Mouse (Mus musculus) lung, embryonic 15.5 days (tissue): ENCODE results near the gene Tmsb10. TPM values are rescaled to one million over a fixed set of nuclear protein-coding genes. Genes with fewer than 3 reads are reported as not detected.

ENCODE experiments used
- ATAC-seq: fragments of 200-750 bp; cut with Nextera tagmentation; 2 replicates; pipeline ENCODE4 v1.8.0; 2017; ENCODE audit warnings: moderate number of reproducible peaks, borderline replicate concordance; ENCODE audit not compliant: low FRiP score, low TSS enrichment; ENCODE audit errors: extremely low read depth
- H3K27ac ChIP-seq: fragments of 300-500 bp; sonication (generic); 2 replicates; pipeline ENCODE4 v1.5.1; 2015; ENCODE audit warnings: moderate library complexity, mild to moderate bottlenecking, inconsistent platforms
- H3K27me3 ChIP-seq: fragments of 300-500 bp; sonication (generic); 2 replicates; pipeline ENCODE4 v1.6.1; 2015; ENCODE audit warnings: inconsistent platforms
- H3K36me3 ChIP-seq: fragments of 300-500 bp; sonication (generic); 2 replicates; pipeline ENCODE4 v1.6.1; 2015; ENCODE audit warnings: inconsistent platforms
- H3K4me1 ChIP-seq: fragments of 300-500 bp; sonication (generic); 2 replicates; pipeline ENCODE4 v1.6.1; 2015; ENCODE audit warnings: inconsistent platforms
- H3K4me2 ChIP-seq: fragments of 300-500 bp; sonication (generic); 2 replicates; pipeline ENCODE4 v1.6.1; 2015; ENCODE audit warnings: inconsistent platforms, mild to moderate bottlenecking, moderate library complexity
- H3K4me3 ChIP-seq: fragments of 300-500 bp; sonication (generic); 2 replicates; pipeline ENCODE4 v1.5.1; 2015; ENCODE audit warnings: mild to moderate bottlenecking, inconsistent platforms
- H3K9ac ChIP-seq: fragments of 300-500 bp; sonication (generic); 2 replicates; pipeline ENCODE4 v1.6.1; 2015; ENCODE audit warnings: inconsistent platforms
- H3K9me3 ChIP-seq: fragments of 300-500 bp; sonication (generic); 2 replicates; pipeline ENCODE4 v1.6.1; 2016; ENCODE audit warnings: inconsistent platforms
- WGBS: fragments of 180-500 bp; shearing (Covaris S2); methylation state at CpG from one replicate; pipeline ENCODE4 v1.1.7; 2015; 5-methylcytosine and 5-hydroxymethylcytosine counted together
- polyA plus RNA-seq: library from polyadenylated mRNA; unstranded; fragments of >200 nt; fragmentation: Nextera tagmentation; extraction: Ambion mirVana; gene quantifications from 2 replicates; pipeline ENCODE4 v1.2.1, GENCODE M21; 2015

Gene Tmsb10
- polyA plus RNA-seq = 2,229 and 2,599 TPM in 2 replicates

DNA sequence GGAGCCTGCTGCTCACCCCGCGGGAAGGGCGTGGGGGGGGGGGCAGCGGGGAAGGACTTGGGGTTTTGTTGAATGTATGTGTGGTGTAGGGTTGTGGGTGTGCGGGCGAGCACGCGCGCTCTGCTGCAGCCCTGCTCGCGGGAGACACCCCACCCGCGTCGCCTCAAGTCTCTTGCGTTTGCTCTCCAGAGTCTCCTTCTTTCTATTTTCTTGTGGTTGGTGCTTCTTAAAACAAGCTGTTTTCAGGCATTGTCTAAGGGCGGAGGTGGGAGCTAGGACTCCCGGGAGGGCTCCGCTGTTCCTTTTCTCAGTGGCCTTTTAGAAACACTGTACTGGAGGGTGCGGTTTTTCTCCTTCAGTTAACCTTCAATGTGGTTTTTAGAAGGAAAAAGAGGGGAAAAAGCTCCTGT lies at the start of gene Tmsb10:
Tmsb10 (minus strand) TSS at position 87 of the 410 bp plus-strand sequence.
- no peaks in the 10 kb centered on the region for H3K9me3 ChIP-seq
- H3K27ac ChIP-seq = peak within 1 kb of the TSS; percentile 91
- H3K4me3 ChIP-seq = peak within 1 kb of the TSS; percentile 76
- peak; percentile 63; the same call in 1 of the 2 replicates for ATAC-seq
- peaks cover 42% of the 10 kb centered on the region for H3K4me1 ChIP-seq
- no peaks in the 10 kb centered on the region for H3K27me3 ChIP-seq
- no peaks in the 10 kb centered on the region for H3K36me3 ChIP-seq
- peak within 1 kb of the TSS; percentile 58 for H3K4me2 ChIP-seq
- peak within 1 kb of the TSS; percentile 99 for H3K9ac ChIP-seq
- WGBS = 2% methylated on average over 15 of the region's 19 CpGs

DNA sequence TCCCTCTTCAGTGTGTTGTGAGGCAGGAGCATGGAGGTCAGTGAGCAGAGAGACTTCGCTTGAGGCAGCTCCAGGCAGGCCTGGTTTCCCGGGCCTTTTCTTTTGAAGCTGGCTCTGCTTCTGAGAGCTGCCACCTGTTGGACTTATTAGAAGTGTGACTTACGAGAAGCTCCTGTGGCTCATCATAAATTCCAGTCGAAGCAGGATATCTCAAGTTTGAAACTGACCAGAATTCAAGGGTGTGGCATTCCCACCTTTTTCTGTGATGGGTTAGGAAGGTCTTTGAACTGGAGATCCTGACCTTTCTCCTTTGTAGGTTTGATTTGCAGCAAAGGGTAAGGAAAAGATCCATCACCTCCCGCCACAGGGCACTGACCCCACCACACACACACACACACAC lies 45.1 kb upstream of the Tmsb10 start:
- H3K27ac ChIP-seq = no peak overlapping the region
- H3K4me1 ChIP-seq = no peaks in the 10 kb centered on the region
- H3K9ac ChIP-seq = no peak overlapping the region
- no peaks in the 10 kb centered on the region for H3K9me3 ChIP-seq
- H3K27me3 ChIP-seq = no peaks in the 10 kb centered on the region
- H3K36me3 ChIP-seq = no peaks in the 10 kb centered on the region
- no peak overlapping the region for H3K4me3 ChIP-seq
- 49% methylated on average over 5 of the region's 5 CpGs for WGBS
- no peak overlapping the region for H3K4me2 ChIP-seq
- ATAC-seq = no peak

DNA sequence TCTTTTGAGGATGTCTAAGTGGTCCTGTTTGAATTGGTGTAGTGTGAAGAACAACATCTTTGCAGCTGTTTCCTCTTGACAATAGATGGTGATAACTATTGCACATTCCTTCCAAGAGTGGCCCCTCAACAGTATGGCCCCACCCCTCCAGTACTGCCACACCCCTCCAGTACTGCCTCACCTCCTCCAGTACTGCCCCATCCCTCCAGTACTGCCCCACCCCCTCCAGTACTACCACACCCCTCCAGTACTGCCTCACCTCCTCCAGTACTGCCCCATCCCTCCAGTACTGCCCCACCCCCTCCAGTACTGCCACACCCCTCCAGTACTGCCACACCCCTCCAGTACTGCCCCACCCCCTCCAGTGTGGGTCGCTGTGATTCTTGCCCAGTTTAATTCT lies 43.8 kb upstream of the Tmsb10 start:
- Histone ChIP-seq H3K36me3 (no peaks in the 10 kb centered on the region), H3K27me3 (no peaks in the 10 kb centered on the region), H3K9ac (no peak overlapping the region), H3K4me2 (no peak overlapping the region), H3K4me1 (no peaks in the 10 kb centered on the region), H3K9me3 (no peaks in the 10 kb centered on the region), H3K4me3 (no peak overlapping the region), H3K27ac (no peak overlapping the region)
- WGBS = 48% methylated on average over 1 of the region's 1 CpGs
- ATAC-seq = 0 out of 2 replicates have a peak, but pooled peaks have one; percentile 25

DNA sequence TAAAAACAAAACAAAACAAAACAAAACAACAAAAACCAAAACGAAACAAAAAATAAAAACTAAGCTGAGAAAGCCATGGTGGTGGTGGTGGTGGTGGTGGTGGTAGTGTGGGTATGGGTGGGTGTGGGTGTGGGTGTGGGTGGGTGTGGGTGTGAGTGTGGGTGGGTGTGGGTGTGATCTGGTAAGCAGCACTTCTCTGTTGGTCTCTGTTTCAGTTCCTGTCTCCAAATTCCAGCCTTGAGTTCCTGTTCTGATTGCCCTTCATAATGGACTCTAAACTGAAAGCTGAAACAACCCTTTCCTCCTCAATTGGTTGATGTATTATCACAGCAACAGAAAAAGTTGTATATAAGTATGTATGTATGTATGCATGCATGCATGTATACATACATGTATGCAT lies 40.3 kb upstream of the Tmsb10 start:
- Histone ChIP-seq H3K9me3 (no peaks in the 10 kb centered on the region), H3K27ac (no peak overlapping the region), H3K4me3 (no peak overlapping the region), H3K9ac (no peak overlapping the region), H3K4me2 (no peak overlapping the region), H3K4me1 (no peaks in the 10 kb centered on the region), H3K27me3 (no peaks in the 10 kb centered on the region), H3K36me3 (no peaks in the 10 kb centered on the region)
- WGBS = 86% methylated on average over 1 of the region's 1 CpGs
- no peak for ATAC-seq

GRCm38 (mm10) chr6:72993688-72994082 lies 35.1 kb upstream of the Tmsb10 start:
- no peaks in the 10 kb centered on the region for H3K27me3 ChIP-seq
- no peaks in the 10 kb centered on the region for H3K9me3 ChIP-seq
- no peak overlapping the region for H3K9ac ChIP-seq
- peaks cover 6% of the 10 kb centered on the region for H3K4me1 ChIP-seq
- no peak overlapping the region for H3K4me3 ChIP-seq
- ATAC-seq = peak; percentile 37; the same call in 1 of the 2 replicates
- no peaks in the 10 kb centered on the region for H3K36me3 ChIP-seq
- WGBS = 48% methylated on average over 5 of the region's 5 CpGs
- H3K27ac ChIP-seq = 0 out of 2 replicates have a peak overlapping the region, but pooled peaks have one; percentile 13
- H3K4me2 ChIP-seq = no peak overlapping the region

DNA sequence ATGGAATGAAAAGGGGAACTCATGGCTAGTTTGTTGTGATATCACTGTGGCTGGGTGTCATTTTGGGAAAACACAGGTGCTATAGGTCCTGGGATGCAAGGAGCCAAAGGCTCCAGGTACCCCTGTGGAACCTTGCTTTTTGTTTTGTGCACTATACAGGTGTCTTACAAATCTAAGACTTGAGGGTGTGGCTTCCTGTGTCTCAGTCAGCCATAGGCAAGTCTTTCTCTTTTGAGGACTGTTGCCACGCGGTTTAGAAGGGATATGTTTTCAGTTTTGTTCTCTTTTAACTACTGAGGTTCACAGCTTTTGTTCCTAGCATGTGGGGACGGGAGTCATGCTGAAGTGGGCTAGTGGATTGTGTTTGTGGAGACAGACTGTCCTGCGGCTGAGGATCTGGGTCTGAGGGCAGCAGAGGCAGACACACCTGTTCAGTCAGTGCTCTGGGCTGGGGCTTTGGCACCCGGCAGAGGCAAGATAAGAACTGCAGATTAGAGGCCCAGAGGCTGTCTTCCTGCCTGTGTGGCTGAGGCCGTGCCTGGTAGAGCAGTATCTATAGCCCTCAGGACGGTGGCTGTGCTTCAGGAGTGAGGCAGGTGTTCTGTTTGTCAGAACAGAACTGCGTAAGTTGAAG lies 34.6 kb upstream of the Tmsb10 start:
- Histone ChIP-seq H3K36me3 (no peaks in the 10 kb centered on the region), H3K27ac (no peak overlapping the region), H3K27me3 (no peaks in the 10 kb centered on the region), H3K4me3 (no peak overlapping the region), H3K4me1 (peaks cover 6% of the 10 kb centered on the region), H3K9me3 (no peaks in the 10 kb centered on the region), H3K4me2 (no peak overlapping the region), H3K9ac (no peak overlapping the region)
- 48% methylated on average over 8 of the region's 8 CpGs for WGBS
- ATAC-seq = no peak

GRCm38 (mm10) chr6:72990206-72990605 lies 31.7 kb upstream of the Tmsb10 start:
- H3K4me1 ChIP-seq = peaks cover 6% of the 10 kb centered on the region
- H3K4me3 ChIP-seq = no peak overlapping the region
- H3K9ac ChIP-seq = no peak overlapping the region
- ATAC-seq = no peak
- 86% methylated on average over 5 of the region's 5 CpGs for WGBS
- no peak overlapping the region for H3K27ac ChIP-seq
- H3K36me3 ChIP-seq = no peaks in the 10 kb centered on the region
- no peaks in the 10 kb centered on the region for H3K27me3 ChIP-seq
- H3K4me2 ChIP-seq = no peak overlapping the region
- no peaks in the 10 kb centered on the region for H3K9me3 ChIP-seq

DNA sequence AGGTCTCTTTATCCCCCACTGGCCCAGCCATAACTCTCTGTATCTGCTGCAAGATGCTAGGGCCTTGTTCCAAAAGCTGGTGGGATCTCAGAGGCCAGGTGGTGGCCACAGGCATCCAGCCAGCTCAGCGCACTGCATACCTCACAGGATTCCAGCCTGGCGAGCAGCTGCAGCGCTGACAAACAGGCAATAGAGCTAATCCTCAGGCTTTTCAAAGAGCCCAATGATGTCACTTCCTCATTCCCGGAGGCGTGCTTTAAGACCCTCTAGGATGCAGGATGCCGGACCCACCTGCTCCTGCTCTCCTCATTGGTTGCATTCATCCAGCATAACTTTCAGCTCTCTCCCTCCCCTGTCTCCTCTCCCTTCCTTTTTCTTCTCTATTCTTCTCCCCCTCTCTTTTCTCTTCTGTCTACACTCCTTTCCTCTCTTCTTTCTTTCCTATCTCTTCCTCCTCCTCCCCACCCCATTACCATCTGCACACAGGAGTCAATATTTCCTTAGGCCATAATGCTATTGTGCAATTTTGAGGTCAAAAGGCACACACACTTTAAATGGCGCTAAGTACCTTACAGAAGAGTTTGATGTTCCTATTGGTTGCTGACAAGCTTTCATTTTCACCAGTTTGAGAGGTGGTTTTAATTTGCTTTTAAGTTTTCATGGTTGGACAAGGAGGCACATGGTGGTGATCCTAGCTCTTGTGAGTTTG lies 30.6 kb upstream of the Tmsb10 start:
- H3K4me2 ChIP-seq = no peak overlapping the region
- no peak overlapping the region for H3K9ac ChIP-seq
- H3K4me1 ChIP-seq = peaks cover 6% of the 10 kb centered on the region
- no peak for ATAC-seq
- no peaks in the 10 kb centered on the region for H3K27me3 ChIP-seq
- H3K36me3 ChIP-seq = no peaks in the 10 kb centered on the region
- H3K9me3 ChIP-seq = no peaks in the 10 kb centered on the region
- 35% methylated on average over 7 of the region's 7 CpGs for WGBS
- no peak overlapping the region for H3K27ac ChIP-seq
- no peak overlapping the region for H3K4me3 ChIP-seq

DNA sequence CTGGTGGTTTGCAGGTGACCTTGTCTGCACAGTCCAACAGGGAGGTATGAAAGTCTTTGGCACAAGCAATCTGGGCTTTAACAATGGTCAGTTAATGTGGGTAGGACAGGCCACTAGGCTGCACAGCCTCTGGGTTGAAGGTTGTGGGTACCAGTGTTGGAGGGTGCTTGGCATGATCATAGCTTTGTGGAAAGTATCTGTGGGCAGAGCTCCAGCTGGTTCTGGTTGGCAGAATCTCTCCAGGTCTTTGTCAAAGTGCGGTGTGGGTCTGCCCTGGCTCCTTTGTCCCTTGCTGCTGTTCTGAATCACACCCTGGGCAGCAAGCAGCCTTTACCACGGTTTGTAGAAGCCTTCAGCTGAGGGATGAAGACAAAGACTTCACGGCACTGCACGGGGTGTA lies 24.0 kb upstream of the Tmsb10 start:
- Histone ChIP-seq H3K27ac (no peak overlapping the region), H3K9me3 (no peaks in the 10 kb centered on the region), H3K36me3 (no peaks in the 10 kb centered on the region), H3K27me3 (no peaks in the 10 kb centered on the region), H3K9ac (no peak overlapping the region), H3K4me2 (no peak overlapping the region), H3K4me3 (no peak overlapping the region), H3K4me1 (peaks cover 19% of the 10 kb centered on the region)
- 76% methylated on average over 4 of the region's 4 CpGs for WGBS
- ATAC-seq = no peak

DNA sequence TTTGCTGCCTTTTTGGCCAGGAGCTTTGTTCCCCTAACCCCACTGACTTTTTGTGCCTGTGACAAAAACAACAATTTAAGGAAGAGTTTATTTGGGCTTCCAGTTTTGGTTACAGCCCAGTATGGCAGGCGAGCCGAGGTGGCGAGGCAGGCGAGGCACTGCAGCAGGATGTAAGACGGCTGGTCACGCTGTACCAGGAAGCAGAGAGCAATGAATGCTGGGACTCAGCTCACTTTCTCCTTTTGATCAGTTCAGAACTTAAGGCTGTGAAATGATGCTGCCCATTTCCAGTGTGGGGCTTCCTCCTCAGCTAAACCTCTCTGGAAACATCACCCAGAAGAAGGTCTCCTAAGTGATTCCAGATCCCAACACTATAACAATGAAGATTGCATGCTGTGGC lies 23.3 kb upstream of the Tmsb10 start:
- Histone ChIP-seq H3K27ac (peak overlapping the region; percentile 72), H3K4me2 (no peak overlapping the region), H3K4me1 (peaks cover 19% of the 10 kb centered on the region), H3K9ac (no peak overlapping the region), H3K9me3 (no peaks in the 10 kb centered on the region), H3K27me3 (no peaks in the 10 kb centered on the region), H3K36me3 (no peaks in the 10 kb centered on the region), H3K4me3 (no peak overlapping the region)
- ATAC-seq = no peak
- 27% methylated on average over 6 of the region's 6 CpGs for WGBS

- WGBS = 20% methylated on average over 9 of the region's 9 CpGs
- ATAC-seq = peak; percentile 87; the same call in 1 of the 2 replicates
Measured at GRCm38 (mm10) chr6:72981124-72981651, 22.6 kb upstream of the Tmsb10 start.

GRCm38 (mm10) chr6:72976866-72977265 lies 18.3 kb upstream of the Tmsb10 start:
- Histone ChIP-seq H3K27me3 (no peaks in the 10 kb centered on the region), H3K9me3 (no peaks in the 10 kb centered on the region), H3K4me1 (peaks cover 12% of the 10 kb centered on the region), H3K4me2 (no peak overlapping the region), H3K4me3 (no peak overlapping the region), H3K36me3 (no peaks in the 10 kb centered on the region), H3K9ac (no peak overlapping the region), H3K27ac (no peak overlapping the region)
- no peak; the same call in 1 of the 2 replicates for ATAC-seq
- WGBS = 85% methylated on average over 2 of the region's 2 CpGs

More at GRCm38 (mm10) chr6:72981124-72981651, 22.6 kb upstream of the Tmsb10 start:
- no peak overlapping the region for H3K4me3 ChIP-seq
- H3K36me3 ChIP-seq = no peaks in the 10 kb centered on the region
- peaks cover 19% of the 10 kb centered on the region for H3K4me1 ChIP-seq
- peak overlapping the region; percentile 72 for H3K27ac ChIP-seq
- H3K4me2 ChIP-seq = no peak overlapping the region
- H3K9ac ChIP-seq = no peak overlapping the region
- no peaks in the 10 kb centered on the region for H3K27me3 ChIP-seq
- H3K9me3 ChIP-seq = no peaks in the 10 kb centered on the region
